Mouse (Mus musculus): ENCODE measurements around the gene Fads3.

Gene Fads3

DNA sequence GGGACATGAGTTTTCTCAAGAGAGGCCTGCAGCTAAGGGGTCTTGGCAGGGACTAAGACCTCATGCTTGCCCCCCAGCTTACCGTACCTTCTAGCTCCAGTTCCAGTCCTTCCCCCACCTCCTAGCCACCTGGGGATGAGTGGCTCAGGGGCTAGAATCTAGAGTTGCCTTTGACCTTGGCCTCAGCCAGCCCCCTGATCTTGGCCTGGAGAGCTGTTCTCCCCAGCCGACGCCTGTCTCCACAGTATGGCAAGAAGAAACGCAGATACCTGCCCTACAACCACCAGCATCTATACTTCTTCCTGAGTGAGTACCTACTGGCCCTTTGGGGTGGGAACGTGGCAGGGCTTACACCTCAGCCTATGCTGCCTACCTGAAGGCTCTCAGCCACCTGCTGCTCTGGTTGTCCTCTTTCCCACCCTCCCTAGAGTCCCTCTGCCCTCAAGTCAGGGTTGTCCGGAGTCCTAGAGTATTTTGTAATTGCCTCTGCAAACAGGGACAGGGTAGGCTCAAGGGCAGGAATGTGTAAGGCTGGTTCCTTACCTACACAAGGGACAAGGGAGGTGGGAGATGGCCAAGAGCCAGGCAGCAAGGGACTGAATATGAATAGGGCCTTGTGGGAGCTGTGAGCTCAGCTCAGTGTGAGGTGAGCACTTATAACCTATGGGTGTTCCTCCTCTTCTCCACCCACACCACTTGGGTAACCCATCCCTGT is 13.1 kb downstream of the Fads3 start:
- DNase-seq = no peak

DNA sequence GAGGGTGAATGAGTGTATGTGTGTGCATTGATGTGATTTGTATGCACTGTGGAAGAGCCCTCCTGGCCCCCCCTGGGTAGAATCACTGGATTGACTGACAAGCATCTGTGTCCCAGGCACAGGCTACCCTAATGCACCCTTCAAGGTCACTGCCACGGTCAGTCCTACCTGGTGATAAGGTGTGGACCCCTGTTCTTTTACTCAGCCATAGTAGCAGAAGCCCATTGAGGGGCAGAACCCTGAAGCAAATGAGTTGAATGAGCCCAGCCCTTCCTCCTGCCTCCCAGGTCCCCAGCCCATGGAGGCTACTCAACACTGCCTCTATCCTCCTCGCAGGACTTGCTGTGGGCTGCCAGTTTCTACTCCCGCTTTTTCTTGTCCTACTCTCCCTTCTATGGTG is 13.9 kb downstream of the Fads3 start:
- DNase-seq = no peak

- DNase-seq = no peak
Measured at GRCm38 (mm10) chr19:10055783-10056660, 14.7 kb downstream of the Fads3 start.

DNA sequence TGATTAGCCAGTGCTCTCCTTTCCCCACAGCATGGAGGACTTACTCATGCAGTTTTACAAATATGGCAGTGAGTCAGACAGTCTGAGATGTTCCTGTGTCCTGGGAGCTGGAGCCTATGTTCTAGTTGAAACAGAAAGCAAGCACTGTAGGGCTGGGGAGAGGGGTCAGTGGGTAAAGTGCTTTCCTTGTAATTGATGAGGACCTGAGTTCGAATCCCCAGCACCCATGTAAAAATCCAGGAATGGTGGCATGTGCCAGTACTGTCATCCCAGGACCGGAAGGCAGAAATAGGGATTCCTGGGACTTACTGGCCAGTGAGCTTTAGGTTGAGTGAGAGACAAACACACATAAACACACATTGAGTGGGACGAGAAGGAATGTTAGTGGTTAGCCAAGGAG is 15.3 kb downstream of the Fads3 start:
- no peak for DNase-seq

DNA sequence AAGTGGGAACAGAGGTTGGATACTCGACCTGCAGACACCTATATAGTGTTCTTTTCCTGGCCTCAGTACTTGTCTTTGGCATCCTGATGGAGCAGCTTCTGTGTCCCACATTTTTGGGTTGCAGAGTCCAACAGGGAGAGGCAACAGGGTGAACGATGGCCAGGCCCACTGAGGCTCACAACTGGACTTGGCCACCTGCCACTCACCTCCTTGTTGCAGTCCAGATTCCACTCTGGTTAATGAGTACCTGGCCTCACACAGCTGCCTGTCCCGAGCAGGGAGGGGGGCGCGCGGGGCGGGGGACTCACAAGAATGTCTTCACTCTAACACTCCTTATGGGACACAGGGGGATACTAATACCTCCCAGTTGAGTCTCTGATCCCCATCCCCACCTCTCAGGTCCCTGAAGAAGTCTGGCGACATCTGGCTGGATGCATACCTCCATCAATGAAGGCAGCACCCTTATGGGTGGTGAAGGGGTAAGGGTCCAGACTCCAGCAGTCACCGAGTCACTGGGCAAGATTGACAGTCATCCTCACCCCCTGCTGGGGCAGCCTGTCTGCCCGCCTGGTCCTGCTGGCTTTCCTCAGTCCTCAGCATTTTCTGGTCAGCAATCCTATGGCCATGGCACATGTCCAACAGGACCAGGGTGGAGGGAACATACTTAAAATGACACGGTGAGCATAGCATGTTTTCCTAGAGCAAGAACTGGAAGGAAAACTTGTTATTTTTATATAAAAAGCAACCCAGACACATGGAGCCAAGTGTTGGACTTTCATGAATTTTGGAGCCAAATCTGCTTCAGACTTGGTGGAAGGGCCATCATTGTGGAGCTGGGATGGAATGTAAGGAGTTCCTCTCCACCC is 16.4 kb downstream of the Fads3 start:
- DNase-seq = no peak

DNA sequence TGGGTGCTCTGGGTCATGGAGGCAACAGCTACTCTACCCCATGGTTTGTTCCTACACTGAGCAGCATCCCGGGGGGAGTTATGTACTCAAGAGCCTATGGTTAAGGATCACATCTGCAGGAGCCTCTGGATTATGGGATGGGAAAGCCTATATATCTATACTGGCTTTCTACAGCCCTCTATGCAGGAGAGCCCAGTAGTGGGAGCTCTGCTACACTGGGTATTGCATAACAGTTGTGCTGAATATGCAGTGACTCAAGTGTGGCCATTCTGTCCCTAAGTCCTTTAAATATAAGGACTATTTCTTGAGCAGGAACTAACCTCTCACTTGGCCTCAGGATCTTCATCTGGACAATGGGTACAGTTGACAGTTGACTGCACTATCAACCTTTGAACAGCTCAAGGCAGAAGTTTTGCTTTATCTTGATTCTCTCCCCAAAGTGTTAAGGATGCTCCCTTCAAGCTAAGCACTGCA is 17.0 kb downstream of the Fads3 start:
- DNase-seq = no peak

DNA sequence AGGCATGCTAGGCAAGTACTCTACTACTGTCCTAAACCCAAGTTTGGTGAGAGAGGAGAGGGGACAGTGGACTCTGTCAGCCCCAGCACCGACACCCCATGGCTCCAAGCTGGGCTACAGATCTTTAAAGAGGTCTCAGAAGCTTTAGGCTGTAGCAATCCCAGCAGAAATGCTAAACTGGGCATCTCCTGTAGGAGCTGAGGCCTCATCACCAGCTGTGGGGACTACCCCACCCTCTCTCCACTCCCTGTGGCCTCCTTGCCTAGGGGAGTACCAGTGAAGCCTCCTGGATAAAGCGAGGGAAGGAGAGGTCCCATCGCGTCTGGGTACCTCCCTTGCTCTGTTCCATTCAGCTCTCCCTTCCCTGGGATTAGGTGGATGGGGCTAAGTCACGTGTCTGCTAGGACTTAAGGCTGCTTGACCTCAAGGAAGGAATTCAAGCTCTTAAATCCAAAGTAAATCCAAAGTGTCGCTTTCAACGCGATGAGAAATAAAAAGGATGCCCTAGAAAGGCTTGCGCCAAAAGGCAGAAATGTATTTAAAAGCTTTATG is 17.6 kb downstream of the Fads3 start:
- no peak for DNase-seq

GRCm38 (mm10) chr19:10059911-10060567 is 18.7 kb downstream of the Fads3 start:
- peak; percentile 61 for DNase-seq

GRCm38 (mm10) chr19:10060783-10061590 is 19.6 kb downstream of the Fads3 start:
- no peak for DNase-seq

DNA sequence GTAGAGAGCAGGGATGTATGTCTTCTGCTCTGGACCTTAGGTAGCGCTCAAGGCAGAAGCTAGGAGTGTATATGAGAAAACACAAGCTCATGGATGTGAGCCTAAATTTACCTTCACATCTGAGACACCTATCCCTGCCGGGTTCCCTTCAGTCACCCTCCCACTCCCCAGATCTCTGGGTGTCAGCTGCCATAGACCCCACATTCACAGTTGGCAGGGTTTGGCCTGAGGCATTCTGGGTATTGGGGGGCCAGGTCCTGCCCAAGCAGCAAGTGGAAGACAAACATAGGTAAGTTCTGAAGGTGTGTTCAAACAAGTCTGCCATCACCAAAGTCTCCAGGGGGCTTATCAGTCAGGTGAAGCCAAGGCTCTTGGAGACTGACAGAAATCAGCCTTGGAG is 20.3 kb downstream of the Fads3 start:
- DNase-seq = no peak

DNA sequence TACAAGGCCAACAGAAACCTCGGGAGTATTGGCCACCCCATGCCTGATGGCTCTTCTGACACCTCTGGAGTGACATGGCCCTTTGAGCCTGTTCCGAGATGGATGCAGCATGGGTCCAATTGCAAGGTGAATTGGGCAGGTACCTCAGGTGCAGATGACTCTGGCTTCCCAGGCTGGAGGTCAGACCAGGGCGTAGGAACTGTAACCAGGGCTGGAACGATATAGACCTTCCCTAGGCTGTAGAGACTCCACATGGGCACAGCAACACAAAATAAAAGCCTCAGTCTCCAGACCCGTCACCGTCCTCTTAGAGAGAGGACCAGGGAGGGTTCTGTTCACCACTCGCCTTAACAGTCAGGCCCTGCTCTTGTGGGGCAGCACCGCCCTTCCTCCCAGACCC is 20.9 kb downstream of the Fads3 start:
- no peak for DNase-seq

- no peak for DNase-seq
Measured at GRCm38 (mm10) chr19:10062862-10063261, 21.5 kb downstream of the Fads3 start.

- DNase-seq = no peak
Measured at GRCm38 (mm10) chr19:10064173-10065012, 23.0 kb downstream of the Fads3 start.

- DNase-seq = no peak
Measured at GRCm38 (mm10) chr19:10065465-10066188, 24.3 kb downstream of the Fads3 start.

GRCm38 (mm10) chr19:10066189-10066500 is 24.8 kb downstream of the Fads3 start:
- DNase-seq = no peak

DNA sequence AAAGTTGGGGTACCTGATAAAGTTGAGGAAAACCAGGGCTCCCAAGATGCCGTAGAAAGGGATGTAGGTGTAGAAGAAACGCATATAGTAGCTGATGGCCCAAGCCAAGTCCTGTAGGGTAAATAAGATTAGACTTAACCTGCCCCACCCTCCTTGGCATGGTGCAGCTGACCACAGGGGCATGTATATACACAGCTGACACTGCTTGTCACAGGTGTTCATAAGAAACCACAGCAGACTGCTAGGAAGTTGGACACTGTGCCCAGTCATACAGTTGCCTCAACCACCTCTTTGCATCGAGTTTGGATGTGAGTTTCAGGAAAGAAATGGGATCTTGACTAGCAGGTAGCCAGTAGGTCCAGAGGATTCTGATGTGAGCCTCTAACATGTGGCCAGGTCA is 25.1 kb downstream of the Fads3 start:
- no peak for DNase-seq

- DNase-seq = no peak
Measured at GRCm38 (mm10) chr19:10067701-10068100, 26.3 kb downstream of the Fads3 start.

GRCm38 (mm10) chr19:10070186-10070980 is 29.0 kb downstream of the Fads3 start:
- no peak for DNase-seq

DNA sequence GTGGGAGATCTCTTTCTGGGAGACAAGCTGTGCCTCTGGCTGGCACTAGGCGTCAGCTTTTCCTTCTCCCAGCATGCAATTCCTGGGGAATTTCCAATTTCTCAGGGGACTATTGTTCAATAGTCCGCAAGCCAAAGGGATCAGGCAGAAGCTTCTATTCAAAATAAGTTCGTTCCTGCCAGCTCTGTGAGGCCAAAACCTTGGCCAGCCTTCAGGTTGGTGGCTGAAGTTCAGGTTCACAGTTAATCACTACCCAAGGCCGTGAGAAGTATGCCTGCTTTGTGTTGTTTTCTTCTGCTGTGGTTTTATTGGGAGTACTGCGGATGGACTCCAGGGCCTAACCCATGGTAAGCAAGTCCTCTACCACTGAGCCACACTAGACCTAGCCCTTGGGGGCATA is 29.8 kb downstream of the Fads3 start:
- DNase-seq = no peak
